8 mouse cellular contexts compared by ENCODE assay signal in genomic region chr19:59075472-59076101, GRCm38 (mm10). TPM values are rescaled to one million over a fixed set of nuclear protein-coding genes. Genes with fewer than 3 reads are reported as not detected.
DNase-seq lines count a peak whose midpoint lies in the region; ATAC-seq and TF ChIP-seq lines count a peak whose summit lies in the region.

Shtn1 (minus strand) TSS chr19:59076100.

- ATAC-seq in heart, embryonic 12.5 days (ENCODE audit: insufficient number of reproducible peaks, low FRiP score) = peak; percentile 57
- ATAC-seq in liver, embryonic 11.5 days (replicated peaks; ENCODE audit: low FRiP score) = no peak
- peak; percentile 90 for ATAC-seq in neural tube, embryonic 13.5 days (ENCODE audit: low read depth)

- WGBS in spleen, adult 2 months = 2% methylated on average over 41 of the region's 46 CpGs
- WGBS in heart, embryonic 12.5 days = 1% methylated on average over 37 of the region's 46 CpGs
- WGBS in liver, embryonic 11.5 days = 2% methylated on average over 39 of the region's 46 CpGs
- WGBS in neural tube, embryonic 13.5 days = under 1% methylated on average over 31 of the region's 46 CpGs

- H3K4me2 ChIP-seq in heart, embryonic 12.5 days = peak within 1 kb of the TSS; percentile 98
- H3K4me2 ChIP-seq in liver, embryonic 11.5 days = peak within 1 kb of the TSS; percentile 93
- peak within 1 kb of the TSS; percentile 92 for H3K4me2 ChIP-seq in neural tube, embryonic 13.5 days

- DNase-seq in spleen, adult 2 months (ENCODE audit: low read depth in 1 of 2, low spot score in 2 of 2) = no peak
- no peak for DNase-seq in spleen, adult 12 weeks (ENCODE audit: low spot score)
- DNase-seq in embryo, embryonic 10.5 days (ENCODE audit: low spot score) = peak; percentile 53
- peak; percentile 72 for DNase-seq in kidney, postnatal 10 days
- DNase-seq in liver, embryonic 11.5 days (ENCODE audit: low spot score) = no peak
- DNase-seq in urinary bladder, postnatal 4 days (ENCODE audit: low spot score in 2 of 2) = peak; percentile 47 to 64

- TF ChIP-seq CTCF in spleen, adult 2 months (IDR thresholded peaks at IDR 0.05; ENCODE audit: extremely low read depth, insufficient read depth, insufficient read length, insufficient replicate concordance) = no peak

- H3K9ac ChIP-seq in heart, embryonic 12.5 days = peak within 1 kb of the TSS; percentile 60
- H3K9ac ChIP-seq in liver, embryonic 11.5 days (ENCODE audit: low read depth, low read length) = no peak within 1 kb of the TSS
- peak within 1 kb of the TSS; percentile 88 for H3K9ac ChIP-seq in neural tube, embryonic 13.5 days

- H3K4me3 ChIP-seq in spleen, adult 2 months (ENCODE audit: extremely low read depth, insufficient read depth, insufficient read length) = peak within 1 kb of the TSS; percentile 31; the same call in 1 of the 2 replicates
- H3K4me3 ChIP-seq in heart, embryonic 12.5 days = peak within 1 kb of the TSS; percentile 78
- peak within 1 kb of the TSS; percentile 54 for H3K4me3 ChIP-seq in liver, embryonic 11.5 days (ENCODE audit: low read depth, low read length)
- peak within 1 kb of the TSS; percentile 73 for H3K4me3 ChIP-seq in neural tube, embryonic 13.5 days

- peak within 1 kb of the TSS; percentile 8; the same call in 1 of the 2 replicates for H3K27ac ChIP-seq in spleen, adult 2 months (ENCODE audit: insufficient read depth, low read length)
- H3K27ac ChIP-seq in heart, embryonic 12.5 days (ENCODE audit: poor library complexity, severe bottlenecking) = no peak within 1 kb of the TSS
- no peak within 1 kb of the TSS for H3K27ac ChIP-seq in liver, embryonic 11.5 days (ENCODE audit: low read depth, low read length)
- H3K27ac ChIP-seq in neural tube, embryonic 13.5 days (replicated peaks) = peak within 1 kb of the TSS; percentile 75

- TF ChIP-seq POLR2A in spleen, adult 2 months (IDR thresholded peaks at IDR 0.05; ENCODE audit: low read depth, low read length) = no peak

- H3K9me3 ChIP-seq in heart, embryonic 12.5 days (replicated peaks) = no peaks in the 10 kb centered on the region
- H3K9me3 ChIP-seq in liver, embryonic 11.5 days (ENCODE audit: control insufficient read depth, low read length) = no peaks in the 10 kb centered on the region
- no peaks in the 10 kb centered on the region for H3K9me3 ChIP-seq in neural tube, embryonic 13.5 days

- 0 out of 2 replicates have a peak, but pooled peaks cover 2% of the 10 kb centered on the region for H3K27me3 ChIP-seq in spleen, adult 2 months (ENCODE audit: control insufficient read depth, insufficient read depth, low read length)
- peaks cover 53% of the 10 kb centered on the region for H3K27me3 ChIP-seq in heart, embryonic 12.5 days (replicated peaks)
- peaks cover 44% of the 10 kb centered on the region for H3K27me3 ChIP-seq in liver, embryonic 11.5 days (replicated peaks; ENCODE audit: control insufficient read depth, insufficient read depth, low read length)
- H3K27me3 ChIP-seq in neural tube, embryonic 13.5 days = peaks cover 52% of the 10 kb centered on the region

- H3K4me1 ChIP-seq in spleen, adult 2 months (ENCODE audit: control insufficient read depth, insufficient read depth, insufficient read length) = no peaks in the 10 kb centered on the region
- peaks cover 13% of the 10 kb centered on the region; the same call in 1 of the 2 replicates for H3K4me1 ChIP-seq in heart, embryonic 12.5 days (replicated peaks)
- no peaks in the 10 kb centered on the region for H3K4me1 ChIP-seq in liver, embryonic 11.5 days (replicated peaks; ENCODE audit: control insufficient read depth, insufficient read depth, low read length)
- H3K4me1 ChIP-seq in neural tube, embryonic 13.5 days (replicated peaks) = peaks cover 23% of the 10 kb centered on the region

- H3K36me3 ChIP-seq in spleen, adult 2 months (ENCODE audit: control insufficient read depth, insufficient read depth, low read length) = no peaks in the 10 kb centered on the region
- H3K36me3 ChIP-seq in heart, embryonic 12.5 days = no peaks in the 10 kb centered on the region
- H3K36me3 ChIP-seq in liver, embryonic 11.5 days (ENCODE audit: control insufficient read depth, insufficient read depth, low read length) = no peaks in the 10 kb centered on the region
- H3K36me3 ChIP-seq in neural tube, embryonic 13.5 days = no peaks in the 10 kb centered on the region

RNA-seq across cellular contexts. Expression of gene Shtn1, which starts in this region (rescaled TPM):
- polyA plus RNA-seq in spleen, adult 2 months (2012; rRNA removed) = 1.2 and 1.7 TPM in 2 replicates
- polyA plus RNA-seq in heart, embryonic 12.5 days (2016; fragmentation: Nextera tagmentation; extraction: Ambion mirVana) = 0.41 and 0.95 TPM in 2 replicates
- polyA plus RNA-seq in liver, embryonic 11.5 days (2014; fragmentation: Nextera tagmentation; extraction: Ambion mirVana) = 1.0 and 1.3 TPM in 2 replicates
- 33.8 and 35.0 TPM in 2 replicates for polyA plus RNA-seq in neural tube, embryonic 13.5 days (2015; fragmentation: Nextera tagmentation; extraction: Ambion mirVana)

Comparison
In these comparisons a context has a peak if more than half of its experiments do, and no peak if none do; other contexts are left out.
1. RNA of gene Shtn1 (polyA plus RNA-seq): 33.8 to 35.0 TPM in neural tube, embryonic 13.5 days; 1.2 to 1.7 TPM in spleen, adult 2 months, 1.0 to 1.3 TPM in liver, embryonic 11.5 days and 0.41 to 0.95 TPM in heart, embryonic 12.5 days; every median in the first group is over 10 times any median in the second.
2. Peak in ATAC-seq, H3K4me3 ChIP-seq, H3K9ac ChIP-seq and H3K4me2 ChIP-seq in heart, embryonic 12.5 days; RNA of the gene not detected or under 1 TPM.
3. DNase-seq: peak in embryo, embryonic 10.5 days (single experiment), kidney, postnatal 10 days (single experiment) and urinary bladder, postnatal 4 days (2 of 2); none in spleen, adult 2 months (0 of 2), spleen, adult 12 weeks (single experiment) and liver, embryonic 11.5 days (single experiment).
4. H3K27ac ChIP-seq: peak in spleen, adult 2 months (single experiment) and neural tube, embryonic 13.5 days (single experiment); none in heart, embryonic 12.5 days (single experiment) and liver, embryonic 11.5 days (single experiment).
5. Peak in every context shown above with its lines, with median percentiles within 50 percentile points of each other: H3K4me3 ChIP-seq and H3K4me2 ChIP-seq.